Mouse (Mus musculus): ENCODE data around the gene F2r. TPM values are rescaled to one million over a fixed set of nuclear protein-coding genes. Genes with fewer than 3 reads are reported as not detected.

F2r gene
- polyA plus RNA-seq, 1 experiment from 2014 or later = 98.6 TPM

DNA sequence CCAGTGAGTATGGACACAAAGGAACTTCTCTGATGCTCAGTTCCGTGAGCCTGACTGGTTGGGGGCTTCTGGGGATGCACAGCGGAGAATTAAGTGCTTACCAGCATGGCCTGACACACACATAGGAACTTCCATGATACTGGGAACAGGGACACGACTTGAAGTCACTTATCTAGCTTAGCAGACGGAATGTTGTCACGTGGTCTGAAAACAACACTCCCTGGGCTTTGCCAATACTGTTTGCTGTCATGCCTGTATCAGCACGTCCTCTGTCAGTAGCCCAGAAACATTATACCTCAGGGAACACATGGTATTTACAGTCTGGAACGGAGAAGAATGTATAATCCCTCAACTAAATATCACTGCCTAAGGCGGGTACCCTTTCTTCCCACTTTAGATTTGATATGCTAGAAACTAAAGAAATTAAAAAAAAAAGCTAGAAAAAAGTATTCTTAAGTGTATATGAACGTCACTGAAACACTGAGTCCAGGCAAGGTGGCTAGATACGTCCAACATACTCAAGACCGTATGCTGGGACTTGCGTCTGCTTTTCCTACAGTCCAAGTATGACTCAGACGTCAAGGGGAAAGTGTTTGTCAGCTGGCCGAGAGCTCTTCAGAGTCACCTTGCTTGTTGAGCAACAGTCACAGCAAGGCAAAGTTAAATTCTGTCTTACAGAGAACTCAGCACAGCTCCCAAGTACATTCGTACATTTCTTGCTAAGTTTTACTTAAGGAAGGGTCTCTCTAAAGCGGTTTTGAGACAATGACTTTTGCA, 7.3 kb downstream of the F2r start:
- Histone ChIP-seq H3K4me1 (replicated peaks) (peaks cover 61% of the 10 kb centered on the region), H3K4me2 (peak overlapping the region; percentile 35), H3K36me3 (no peaks in the 10 kb centered on the region; the same call in none of the 2 replicates), H3K4me3 (no peak overlapping the region), H3K27me3 (no peaks in the 10 kb centered on the region), H3K9ac (0 out of 2 replicates have a peak overlapping the region, but pooled peaks have one; percentile 2), H3K9me3 (replicated peaks) (no peaks in the 10 kb centered on the region), H3K27ac (peak overlapping the region; percentile 76)
- WGBS = 38% methylated on average over 16 of the region's 16 CpGs
- peak; percentile 77 for ATAC-seq (replicated peaks; ENCODE audit: insufficient number of reproducible peaks, insufficient read depth, low FRiP score, low read depth)

DNA sequence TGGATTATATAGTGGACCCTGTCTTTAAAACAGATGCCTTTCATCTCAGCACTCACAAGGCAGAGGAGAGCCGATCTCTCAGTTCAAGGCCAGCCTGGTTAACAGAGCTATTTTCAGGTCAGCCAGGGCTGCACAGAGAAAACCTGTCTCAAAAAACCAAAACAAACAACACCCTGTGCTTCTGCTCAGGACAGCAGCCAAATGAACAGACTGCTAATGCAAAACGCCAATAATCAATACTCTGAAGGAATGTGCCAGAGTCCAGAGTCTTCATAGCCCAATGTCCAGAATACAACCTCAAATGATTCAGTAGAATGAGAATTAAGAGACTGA, 9.2 kb downstream of the F2r start:
- Histone ChIP-seq H3K4me1 (replicated peaks) (peaks cover 53% of the 10 kb centered on the region), H3K9me3 (replicated peaks) (no peaks in the 10 kb centered on the region), H3K9ac (no peak overlapping the region), H3K36me3 (peaks cover 7% of the 10 kb centered on the region), H3K27ac (no peak overlapping the region), H3K4me2 (no peak overlapping the region), H3K4me3 (no peak overlapping the region), H3K27me3 (no peaks in the 10 kb centered on the region)
- 84% methylated on average over 2 of the region's 2 CpGs for WGBS
- ATAC-seq (replicated peaks; ENCODE audit: insufficient number of reproducible peaks, insufficient read depth, low FRiP score, low read depth) = no peak

GRCm38 (mm10) chr13:95608416-95609087, 9.7 kb downstream of the F2r start:
- 71% methylated on average over 6 of the region's 6 CpGs for WGBS
- H3K36me3 ChIP-seq = peaks cover 12% of the 10 kb centered on the region
- no peak overlapping the region for H3K4me3 ChIP-seq
- no peak overlapping the region for H3K9ac ChIP-seq
- no peaks in the 10 kb centered on the region for H3K9me3 ChIP-seq (replicated peaks)
- H3K27ac ChIP-seq = no peak overlapping the region
- ATAC-seq (replicated peaks; ENCODE audit: insufficient number of reproducible peaks, insufficient read depth, low FRiP score, low read depth) = no peak
- peaks cover 52% of the 10 kb centered on the region for H3K4me1 ChIP-seq (replicated peaks)
- H3K27me3 ChIP-seq = no peaks in the 10 kb centered on the region
- H3K4me2 ChIP-seq = no peak overlapping the region

- peaks cover 46% of the 10 kb centered on the region for H3K4me1 ChIP-seq (replicated peaks)
- H3K27me3 ChIP-seq = no peaks in the 10 kb centered on the region
- no peak overlapping the region for H3K27ac ChIP-seq
- ATAC-seq (replicated peaks; ENCODE audit: insufficient number of reproducible peaks, insufficient read depth, low FRiP score, low read depth) = no peak
- H3K9ac ChIP-seq = no peak overlapping the region
- H3K9me3 ChIP-seq (replicated peaks) = no peaks in the 10 kb centered on the region
- 81% methylated on average over 8 of the region's 8 CpGs for WGBS
- H3K36me3 ChIP-seq = peaks cover 25% of the 10 kb centered on the region
- no peak overlapping the region for H3K4me2 ChIP-seq
- H3K4me3 ChIP-seq = no peak overlapping the region
Observed at GRCm38 (mm10) chr13:95607019-95607418, 11.3 kb downstream of the F2r start.

DNA sequence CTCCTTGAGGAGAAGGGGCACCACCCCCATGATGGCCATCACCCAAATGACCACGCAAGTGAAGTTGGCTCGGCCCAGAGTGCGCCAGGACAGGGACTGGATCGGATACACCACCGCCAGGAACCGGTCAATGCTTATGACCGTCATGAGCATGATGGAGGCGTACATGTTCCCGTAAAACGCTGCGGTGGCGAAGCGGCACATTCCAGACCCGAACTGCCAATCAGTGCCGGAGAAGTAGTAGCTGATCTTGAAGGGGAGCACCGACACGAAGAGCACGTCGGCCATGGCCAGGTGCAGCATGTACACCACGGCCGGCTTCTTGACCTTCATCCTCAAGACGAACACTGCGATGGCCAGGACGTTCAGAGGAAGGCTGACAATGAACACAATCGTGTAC, 14.0 kb downstream of the F2r start:
- H3K4me3 ChIP-seq = no peak overlapping the region
- WGBS = 97% methylated on average over 25 of the region's 25 CpGs
- ATAC-seq (replicated peaks; ENCODE audit: insufficient number of reproducible peaks, insufficient read depth, low FRiP score, low read depth) = no peak
- H3K27me3 ChIP-seq = no peaks in the 10 kb centered on the region
- H3K9ac ChIP-seq = no peak overlapping the region
- peaks cover 25% of the 10 kb centered on the region for H3K36me3 ChIP-seq
- no peak overlapping the region for H3K4me2 ChIP-seq
- H3K9me3 ChIP-seq (replicated peaks) = no peaks in the 10 kb centered on the region
- H3K27ac ChIP-seq = no peak overlapping the region
- H3K4me1 ChIP-seq (replicated peaks) = peaks cover 29% of the 10 kb centered on the region

- Histone ChIP-seq H3K4me2 (no peak overlapping the region), H3K9me3 (replicated peaks) (no peaks in the 10 kb centered on the region), H3K36me3 (peaks cover 25% of the 10 kb centered on the region), H3K4me3 (no peak overlapping the region), H3K27ac (no peak overlapping the region), H3K27me3 (no peaks in the 10 kb centered on the region), H3K9ac (no peak overlapping the region), H3K4me1 (replicated peaks) (peaks cover 8% of the 10 kb centered on the region)
- WGBS = 71% methylated on average over 3 of the region's 3 CpGs
- ATAC-seq (replicated peaks; ENCODE audit: insufficient number of reproducible peaks, insufficient read depth, low FRiP score, low read depth) = no peak
Observed at GRCm38 (mm10) chr13:95599833-95600359, 18.4 kb downstream of the F2r start.

GRCm38 (mm10) chr13:95598232-95598920, 19.9 kb downstream of the F2r start:
- Histone ChIP-seq H3K36me3 (peaks cover 11% of the 10 kb centered on the region), H3K27me3 (no peaks in the 10 kb centered on the region), H3K4me3 (no peak overlapping the region), H3K9me3 (replicated peaks) (no peaks in the 10 kb centered on the region), H3K4me2 (no peak overlapping the region), H3K9ac (no peak overlapping the region), H3K4me1 (replicated peaks) (peaks cover 11% of the 10 kb centered on the region), H3K27ac (no peak overlapping the region)
- no peak for ATAC-seq (replicated peaks; ENCODE audit: insufficient number of reproducible peaks, insufficient read depth, low FRiP score, low read depth)
- WGBS = 76% methylated on average over 18 of the region's 18 CpGs

GRCm38 (mm10) chr13:95597578-95597977, 20.7 kb downstream of the F2r start:
- Histone ChIP-seq H3K4me3 (no peak overlapping the region), H3K4me2 (no peak overlapping the region), H3K9ac (no peak overlapping the region), H3K9me3 (replicated peaks) (no peaks in the 10 kb centered on the region), H3K27me3 (no peaks in the 10 kb centered on the region), H3K4me1 (replicated peaks) (peaks cover 15% of the 10 kb centered on the region), H3K36me3 (peaks cover 3% of the 10 kb centered on the region), H3K27ac (no peak overlapping the region)
- WGBS = 90% methylated on average over 10 of the region's 10 CpGs
- no peak for ATAC-seq (replicated peaks; ENCODE audit: insufficient number of reproducible peaks, insufficient read depth, low FRiP score, low read depth)

DNA sequence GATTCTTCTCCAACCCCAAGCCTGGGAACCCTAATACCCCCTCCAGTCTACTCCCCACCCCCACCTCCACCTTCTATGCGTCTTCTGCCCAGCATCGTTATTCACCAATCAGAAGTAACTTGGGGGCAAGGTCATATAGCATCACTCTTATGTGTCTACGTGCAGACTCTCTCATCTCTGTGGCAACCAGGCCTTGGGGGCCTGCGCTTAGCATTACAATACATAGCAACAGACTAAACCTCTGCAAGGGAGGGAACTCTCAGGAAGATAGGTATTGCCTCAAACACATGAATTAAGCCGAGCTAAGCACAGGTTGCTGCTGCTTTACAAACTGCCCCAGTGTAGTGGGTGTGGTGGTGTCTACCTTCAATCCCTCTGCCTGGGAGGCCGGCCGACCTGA, 21.6 kb downstream of the F2r start:
- H3K9me3 ChIP-seq (replicated peaks) = no peaks in the 10 kb centered on the region
- H3K4me3 ChIP-seq = no peak overlapping the region
- H3K9ac ChIP-seq = no peak overlapping the region
- no peak for ATAC-seq (replicated peaks; ENCODE audit: insufficient number of reproducible peaks, insufficient read depth, low FRiP score, low read depth)
- no peak overlapping the region for H3K4me2 ChIP-seq
- no peak overlapping the region for H3K27ac ChIP-seq
- no peaks in the 10 kb centered on the region for H3K36me3 ChIP-seq
- 89% methylated on average over 7 of the region's 7 CpGs for WGBS
- no peaks in the 10 kb centered on the region for H3K27me3 ChIP-seq
- peaks cover 15% of the 10 kb centered on the region for H3K4me1 ChIP-seq (replicated peaks)

DNA sequence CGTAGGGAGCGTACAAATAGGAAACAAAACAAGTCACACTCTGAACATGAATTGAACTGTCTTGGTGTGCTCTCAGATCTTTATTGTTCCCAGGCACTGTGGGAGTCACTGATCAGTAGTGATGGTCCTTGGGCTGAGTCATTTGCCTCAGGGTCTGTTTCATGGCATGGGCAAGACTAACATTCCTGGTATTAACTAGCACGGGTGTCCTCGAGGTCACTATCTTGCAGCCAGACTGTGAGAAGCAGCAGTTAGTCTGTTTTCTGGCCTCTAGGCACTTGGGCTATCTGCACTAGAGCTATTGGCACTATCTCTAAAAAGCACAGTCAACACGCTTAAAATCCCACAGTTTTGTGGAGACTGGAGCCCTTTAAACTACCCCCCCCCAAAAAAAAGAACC, 22.4 kb downstream of the F2r start:
- H3K4me2 ChIP-seq = no peak overlapping the region
- H3K27me3 ChIP-seq = no peaks in the 10 kb centered on the region
- no peaks in the 10 kb centered on the region for H3K36me3 ChIP-seq
- H3K4me3 ChIP-seq = no peak overlapping the region
- no peak for ATAC-seq (replicated peaks; ENCODE audit: insufficient number of reproducible peaks, insufficient read depth, low FRiP score, low read depth)
- H3K9me3 ChIP-seq (replicated peaks) = no peaks in the 10 kb centered on the region
- WGBS = 57% methylated on average over 5 of the region's 5 CpGs
- H3K9ac ChIP-seq = no peak overlapping the region
- H3K4me1 ChIP-seq (replicated peaks) = peaks cover 15% of the 10 kb centered on the region
- no peak overlapping the region for H3K27ac ChIP-seq

DNA sequence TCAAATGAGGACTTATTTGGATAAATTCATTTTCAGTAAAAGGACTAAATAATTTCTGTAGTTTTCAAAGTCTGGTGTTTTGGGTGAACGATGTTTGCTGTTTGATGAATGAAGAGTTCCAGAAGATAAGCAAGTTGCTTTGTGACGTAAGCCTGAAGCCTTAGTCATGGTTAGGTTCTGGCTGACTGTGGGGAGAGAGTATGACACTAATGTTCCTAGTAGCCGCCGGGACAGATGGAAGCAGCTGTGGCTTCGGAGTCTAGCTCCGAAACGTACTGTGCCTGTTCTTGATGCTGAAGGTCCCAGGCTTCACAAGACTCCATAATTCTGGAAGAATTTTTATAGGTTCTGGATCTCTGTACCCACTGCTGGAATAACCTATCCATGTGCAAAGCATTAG, 22.9 kb downstream of the F2r start:
- Histone ChIP-seq H3K9me3 (replicated peaks) (no peaks in the 10 kb centered on the region), H3K27me3 (no peaks in the 10 kb centered on the region), H3K4me2 (no peak overlapping the region), H3K4me3 (no peak overlapping the region), H3K36me3 (no peaks in the 10 kb centered on the region), H3K9ac (no peak overlapping the region), H3K27ac (no peak overlapping the region), H3K4me1 (replicated peaks) (peaks cover 15% of the 10 kb centered on the region)
- ATAC-seq (replicated peaks; ENCODE audit: insufficient number of reproducible peaks, insufficient read depth, low FRiP score, low read depth) = no peak
- 54% methylated on average over 7 of the region's 7 CpGs for WGBS
